Mouse (Mus musculus): Measurements from ENCODE around the gene Olfr1170. TPM values are rescaled to one million over a fixed set of nuclear protein-coding genes. Genes with fewer than 3 reads are reported as not detected.

Gene Olfr1170
- not detected for total RNA-seq (2021)
- long read RNA-seq = 0 reads

DNA sequence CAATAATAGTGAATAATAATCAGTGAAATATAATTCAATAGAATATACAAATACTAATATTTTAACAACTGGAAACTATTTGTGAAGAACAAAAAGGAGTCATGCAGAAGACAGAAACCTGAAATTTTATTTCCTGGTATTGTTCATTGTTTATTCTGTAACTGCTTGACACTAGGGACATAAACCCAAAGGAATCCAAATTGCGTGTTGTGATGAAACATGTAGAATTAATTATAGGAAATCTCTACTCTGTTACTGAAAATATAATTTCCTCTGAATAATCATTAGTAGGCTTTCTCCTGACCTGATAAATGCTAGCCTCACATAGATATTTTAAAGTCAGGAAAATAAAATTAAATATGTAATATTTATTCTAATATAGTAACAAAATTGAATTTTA, at the start of gene Olfr1170:
Gene Olfr1170, minus strand, starts transcription at position 101 of the 400 bp plus-strand sequence.
- DNase-seq (ENCODE audit: low spot score in 2 of 2) = no peak

DNA sequence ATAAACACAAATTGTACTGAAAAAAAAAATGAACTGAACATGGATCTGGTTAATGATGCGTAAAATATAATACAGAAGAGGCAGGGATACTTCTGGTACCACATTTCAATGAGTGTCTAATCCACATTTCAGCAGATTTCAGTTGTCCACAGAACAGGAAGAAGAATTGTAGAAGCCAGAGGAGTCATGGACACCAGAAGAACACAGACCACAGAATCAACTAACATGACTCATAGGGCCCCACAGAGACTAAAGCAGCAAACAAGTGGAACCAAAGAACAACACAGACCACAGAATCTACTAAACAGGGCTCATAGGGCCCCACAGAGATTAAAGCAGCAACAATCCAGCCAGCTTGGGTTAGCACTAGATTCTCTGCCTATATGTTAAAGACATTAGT, 7.3 kb downstream of the Olfr1170 start:
- DNase-seq (ENCODE audit: low spot score in 2 of 2) = no peak

DNA sequence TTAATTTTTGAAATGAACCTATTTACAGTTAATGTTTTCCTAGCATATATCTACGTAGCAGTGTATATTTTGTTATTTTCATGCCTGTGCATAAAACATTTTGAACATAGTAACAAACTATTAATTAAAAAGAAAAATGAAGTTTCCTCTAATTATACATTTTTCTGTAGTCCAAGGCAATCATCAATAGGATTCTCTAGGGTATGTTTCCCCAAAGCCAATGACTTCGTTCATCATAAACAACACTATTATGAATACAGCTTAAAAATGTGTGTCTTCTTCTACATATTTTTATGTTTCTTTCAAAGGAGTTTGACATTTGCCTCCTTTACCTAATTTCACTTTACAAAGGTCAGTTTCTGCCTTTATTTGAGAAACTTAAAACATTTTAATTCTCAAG, 46.6 kb downstream of the Olfr1170 start, which contains the start of gene Olfr1168:
Gene Olfr1168, plus strand, starts transcription at position 301 of the 400 bp plus-strand sequence.
- DNase-seq (ENCODE audit: low spot score in 2 of 2) = no peak

Other genes starting within 250 kb of the Olfr1170 start
- gene Olfr1158, start 238.2 kb downstream of the Olfr1170 start, total RNA-seq (2021) = not detected
- gene Olfr1160, start 220.1 kb downstream of the Olfr1170 start, total RNA-seq (2021) = not detected
- gene Olfr1161, start 205.6 kb downstream of the Olfr1170 start, total RNA-seq (2021) = not detected
- gene Olfr73, start 190.6 kb downstream of the Olfr1170 start, total RNA-seq (2021) = not detected
- not detected for gene Olfr1162, start 177.2 kb downstream of the Olfr1170 start, total RNA-seq (2021)
- gene Olfr1163, start 156.5 kb downstream of the Olfr1170 start, total RNA-seq (2021) = not detected
- gene Olfr1164, start 134.4 kb downstream of the Olfr1170 start, total RNA-seq (2021) = not detected
- not detected for gene Olfr1166, start 100.1 kb downstream of the Olfr1170 start, total RNA-seq (2021)
- not detected for gene Olfr1167, start 73.1 kb downstream of the Olfr1170 start, total RNA-seq (2021)
- not detected for gene Olfr1168, start 46.5 kb downstream of the Olfr1170 start, total RNA-seq (2021)
- not detected for gene Olfr1173, start 51.5 kb upstream of the Olfr1170 start, total RNA-seq (2021)
- not detected for gene Olfr1174-ps, start 86.8 kb upstream of the Olfr1170 start, total RNA-seq (2021)
- gene Olfr1175-ps, start 98.9 kb upstream of the Olfr1170 start, total RNA-seq (2021) = not detected
- not detected for gene Olfr1176, start 108.4 kb upstream of the Olfr1170 start, total RNA-seq (2021)
- not detected for gene Olfr1177-ps, start 118.2 kb upstream of the Olfr1170 start, total RNA-seq (2021)
- gene Olfr1178, start 158.7 kb upstream of the Olfr1170 start, total RNA-seq (2021) = not detected
- not detected for gene Olfr1179, start 178.1 kb upstream of the Olfr1170 start, total RNA-seq (2021)
- gene Olfr1180, start 190.8 kb upstream of the Olfr1170 start, total RNA-seq (2021) = not detected
- not detected for gene Olfr1181, start 197.8 kb upstream of the Olfr1170 start, total RNA-seq (2021)
- gene Gm13757, start 220.8 kb upstream of the Olfr1170 start, total RNA-seq (2021) = not detected
- gene Olfr1183, start 226.5 kb upstream of the Olfr1170 start, total RNA-seq (2021) = not detected